Mouse (Mus musculus): ENCODE data around the gene Eya3.

DNA sequence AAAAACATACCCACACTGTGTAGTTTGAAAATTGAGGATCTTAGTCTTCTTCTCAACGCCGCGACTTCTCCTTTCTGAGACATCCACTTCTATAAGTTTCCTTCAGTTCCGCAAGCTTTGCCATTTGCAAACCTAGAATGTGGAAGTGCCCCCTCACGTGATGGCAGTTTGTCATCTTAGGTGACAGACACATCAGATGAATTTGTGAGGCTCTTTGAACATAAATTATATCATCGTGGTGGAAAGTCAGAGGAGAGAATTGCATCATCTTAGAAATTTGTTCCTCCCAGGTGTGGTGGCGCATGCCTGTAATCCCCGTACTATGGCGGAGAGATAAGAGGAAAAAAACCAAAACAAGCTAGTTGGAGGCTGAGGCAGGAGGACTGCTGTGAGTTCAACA is 45.8 kb upstream of the Eya3 start:
- no peak for TF ChIP-seq ZC3H11A (IDR thresholded peaks at IDR 0.05; ENCODE audit: low read depth, low read length)
- no peak for TF ChIP-seq RAD21 (IDR thresholded peaks at IDR 0.05; ENCODE audit: low read depth, low read length)
- no peak for TF ChIP-seq SMC3 (IDR thresholded peaks at IDR 0.05; ENCODE audit: low read depth, low read length)
- no peak for TF ChIP-seq POLR2A (IDR thresholded peaks at IDR 0.05; ENCODE audit: low read depth, low read length)
- no peak for TF ChIP-seq CTCF (conservative IDR thresholded peaks at IDR 0.05 in 1 of 2, IDR thresholded peaks at IDR 0.05 in 1 of 2; ENCODE audit: low read depth in 2 of 2, low read length in 2 of 2)
